Mouse (Mus musculus) left cerebral cortex, postnatal 36 days (tissue): ENCODE measurements around the gene Insc. TPM values are rescaled to one million over a fixed set of nuclear protein-coding genes. Genes with fewer than 3 reads are reported as not detected.

Experiments used
- DNase-seq, 2 experiments: peaks; one replicate each; pipeline ENCODE4 v3.0.0; 2021 to 2022; ENCODE audit warnings: low spot score in 2 of 2, mixed read lengths in 1 of 2
- intact Hi-C: fragments of 180-260 bp; cut with DNase I; formaldehyde crosslinking; loops from one replicate; pipeline ENCODE4 v1.15.1; 2025
- total RNA-seq, 2 experiments: library from RNA; stranded (reverse); gene quantifications; 2 replicates each; pipeline ENCODE4 v1.2.3; 2021

Insc gene
- total RNA-seq, 2 experiments from 2014 or later = 2.6 to 3.2 TPM

DNA sequence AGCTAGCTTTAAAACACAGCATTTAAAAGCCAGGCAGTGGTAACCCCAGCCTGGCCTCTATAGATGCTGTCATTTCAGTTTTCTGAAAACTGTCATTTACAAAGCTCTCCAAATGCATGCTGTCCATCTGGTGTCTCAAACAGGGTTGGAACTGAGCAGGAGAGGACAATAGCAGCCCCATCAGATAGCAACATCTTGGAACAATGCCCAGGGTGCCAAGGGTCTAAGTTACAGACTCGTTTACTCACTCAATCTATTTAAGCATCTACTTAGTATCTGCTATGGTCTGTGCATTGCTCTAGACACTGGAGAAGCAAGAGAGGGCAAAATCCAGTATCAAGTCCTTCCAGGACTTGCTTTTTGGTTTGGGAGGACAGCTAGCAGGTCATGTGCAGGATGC lies 10.7 kb downstream of the Insc start:
- DNase-seq = no peak
- intact Hi-C loops = no loop called here

DNA sequence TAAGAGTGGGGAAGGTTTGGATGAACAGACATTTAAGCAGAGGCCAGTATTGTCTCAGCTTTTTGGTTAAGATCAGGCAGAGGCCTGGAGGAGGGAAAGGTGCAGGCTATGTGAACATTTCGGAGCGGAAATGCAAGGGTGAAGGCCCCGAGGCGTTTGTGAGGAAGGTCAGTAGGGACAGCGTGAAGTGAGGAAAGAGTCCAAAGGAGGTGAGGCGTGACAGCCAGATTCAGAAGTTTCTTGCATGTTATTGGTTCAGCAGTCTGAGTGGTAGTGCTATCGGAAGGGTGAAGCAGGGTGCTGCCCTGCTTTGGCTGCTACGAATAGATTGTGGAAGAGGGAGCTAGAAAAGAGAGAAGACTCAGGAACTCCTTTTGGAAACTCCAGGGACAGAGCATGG lies 11.1 kb downstream of the Insc start:
- no peak for DNase-seq
- intact Hi-C loops = no loop called here

GRCm38 (mm10) chr7:114762660-114763059 lies 19.2 kb downstream of the Insc start:
- intact Hi-C loops = no loop called here
- DNase-seq = no peak

GRCm38 (mm10) chr7:114765273-114765672 lies 21.8 kb downstream of the Insc start:
- intact Hi-C loops = no loop called here

DNA sequence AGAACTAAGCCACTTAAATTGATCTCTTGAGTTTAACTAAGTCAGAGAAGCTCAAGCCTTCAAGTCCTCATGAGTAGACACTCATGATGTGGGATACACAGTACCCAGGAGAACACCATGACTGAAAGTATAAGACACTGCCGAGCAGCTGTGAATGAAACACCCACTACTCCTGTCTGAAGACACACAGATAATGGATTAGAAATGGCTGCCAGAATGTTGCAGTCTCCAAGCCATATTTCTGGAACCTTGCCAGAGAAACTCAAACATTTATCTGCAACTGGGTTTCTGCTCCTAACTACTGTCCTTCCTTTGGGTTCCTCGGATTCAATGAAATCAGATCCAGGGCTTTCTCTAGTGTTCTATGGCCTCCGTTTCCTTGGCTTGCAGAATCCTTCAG lies 23.0 kb downstream of the Insc start:
- DNase-seq = no peak
- intact Hi-C loops = no loop called here

More at GRCm38 (mm10) chr7:114765273-114765672, 21.8 kb downstream of the Insc start:
- DNase-seq = no peak

- DNase-seq = no peak
- intact Hi-C loops = no loop called here
Measured at GRCm38 (mm10) chr7:114768516-114768915, 25.0 kb downstream of the Insc start.

GRCm38 (mm10) chr7:114769041-114769440 lies 25.5 kb downstream of the Insc start:
- DNase-seq = no peak
- intact Hi-C loops = no loop called here

DNA sequence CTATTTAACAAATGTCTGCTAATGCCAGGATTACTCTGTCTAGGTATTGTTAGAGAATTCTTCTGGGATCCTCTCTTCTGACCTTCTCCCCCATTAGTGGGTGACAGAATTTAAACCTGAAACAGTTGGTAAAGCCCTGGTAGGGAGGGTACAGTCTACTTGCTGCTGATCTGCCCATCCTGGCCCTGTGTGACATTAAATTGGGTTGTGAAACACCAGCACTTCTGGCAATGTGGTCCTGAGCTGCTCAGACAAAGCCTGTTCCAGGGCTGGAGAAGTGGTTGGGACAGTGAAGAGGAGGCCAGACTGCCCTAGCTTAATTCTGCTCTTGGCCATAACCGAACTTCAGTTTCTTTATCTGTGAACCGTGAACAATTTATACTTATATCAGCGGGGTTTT lies 27.1 kb downstream of the Insc start:
- DNase-seq = no peak
- intact Hi-C loops = no loop called here

GRCm38 (mm10) chr7:114771801-114772200 lies 28.3 kb downstream of the Insc start:
- intact Hi-C loops = no loop called here
- DNase-seq = no peak

DNA sequence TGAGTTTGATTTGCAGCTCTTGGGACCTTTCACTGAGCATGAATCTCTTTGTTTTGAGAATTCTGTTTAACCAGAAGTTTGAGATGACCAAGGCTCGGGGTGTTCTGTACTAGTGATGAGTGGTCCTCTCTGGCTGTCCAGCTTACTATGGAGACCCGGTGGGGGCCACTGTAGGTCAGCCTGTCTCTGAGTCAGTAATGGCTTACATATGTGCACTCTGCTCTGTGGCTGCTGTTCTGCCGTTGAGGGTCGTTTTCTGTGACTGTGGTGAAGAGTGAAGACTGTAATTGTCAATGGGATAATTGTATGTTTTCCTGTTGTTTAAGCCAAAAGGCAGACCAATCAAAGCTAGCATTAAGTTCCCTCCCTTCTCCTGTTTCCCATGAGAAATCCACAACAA lies 30.3 kb downstream of the Insc start:
- intact Hi-C loops = no loop called here
- no peak for DNase-seq

DNA sequence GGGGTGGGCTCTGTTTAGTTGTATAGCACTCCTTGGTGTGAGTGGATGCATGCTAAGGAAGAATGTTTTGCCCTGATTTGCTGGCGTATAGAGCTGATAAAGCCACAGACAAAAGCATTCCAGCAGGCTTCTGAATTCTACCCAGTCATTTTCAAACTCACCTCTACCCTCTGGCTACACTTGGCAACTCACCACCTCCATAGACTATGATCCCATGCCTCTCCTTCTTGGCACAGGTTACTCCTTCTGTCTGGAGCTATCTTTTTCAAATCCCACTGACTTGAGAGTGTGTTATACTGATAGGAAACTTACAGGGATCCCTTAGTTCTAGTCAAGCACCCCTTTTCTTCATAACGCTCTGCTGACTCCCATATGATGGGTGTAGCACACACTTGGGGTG lies 32.4 kb downstream of the Insc start:
- no peak for DNase-seq
- intact Hi-C loops = no loop called here

- DNase-seq = no peak
- intact Hi-C loops = no loop called here
Measured at GRCm38 (mm10) chr7:114778156-114778770, 34.8 kb downstream of the Insc start.

DNA sequence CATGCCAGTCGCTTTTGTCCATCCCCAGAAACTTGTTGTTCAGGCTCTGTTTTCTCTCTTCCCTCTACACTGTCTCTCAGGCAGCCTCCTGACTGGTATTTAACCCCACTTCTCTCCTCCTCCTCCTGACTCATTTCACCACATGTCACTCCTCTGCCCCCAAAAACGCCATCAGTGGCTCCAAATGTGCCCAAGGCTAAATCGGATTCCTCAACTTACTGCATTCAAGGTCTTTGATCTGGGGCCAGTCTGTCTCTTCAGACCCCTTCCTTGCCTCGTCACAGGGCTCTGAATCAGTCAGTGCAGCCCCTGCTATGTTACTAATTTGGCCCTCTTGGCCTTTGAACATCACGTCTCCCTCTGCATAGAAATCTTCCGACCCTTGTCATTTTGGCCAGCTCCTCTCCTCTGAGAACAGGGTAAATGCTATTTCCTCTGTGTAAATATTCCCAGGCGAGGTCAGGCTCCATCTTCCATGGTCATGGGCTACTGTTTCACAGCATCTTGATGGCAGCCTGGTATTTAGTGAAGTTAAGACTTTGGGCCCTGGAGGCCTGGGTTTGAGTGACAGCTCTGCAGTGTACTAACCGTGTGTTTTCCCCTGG lies 35.7 kb downstream of the Insc start:
- no peak for DNase-seq
- intact Hi-C loops = no loop called here

- DNase-seq = no peak
- intact Hi-C loops = no loop called here
Measured at GRCm38 (mm10) chr7:114783291-114783690, 39.8 kb downstream of the Insc start.

DNA sequence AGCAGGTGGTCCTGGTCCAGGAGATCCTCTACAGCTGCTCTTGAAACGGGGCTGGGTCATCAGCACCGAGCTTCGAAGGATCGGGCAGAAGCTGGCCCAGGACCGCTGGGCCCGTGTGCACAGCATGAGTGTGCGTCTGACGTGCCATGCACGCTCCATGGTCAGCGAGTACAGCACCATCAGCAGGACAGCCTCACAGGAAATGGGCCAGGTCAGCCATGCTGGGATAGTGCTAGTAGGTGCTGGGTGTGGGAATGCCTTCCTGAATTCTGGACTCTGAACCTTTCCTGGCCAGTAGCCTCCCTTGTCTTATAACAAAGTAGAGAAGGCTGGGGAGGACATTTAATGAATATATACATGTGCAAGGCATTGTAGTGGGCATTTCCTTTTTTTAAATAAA lies 47.6 kb downstream of the Insc start:
- intact Hi-C loops = no loop called here
- no peak for DNase-seq

DNA sequence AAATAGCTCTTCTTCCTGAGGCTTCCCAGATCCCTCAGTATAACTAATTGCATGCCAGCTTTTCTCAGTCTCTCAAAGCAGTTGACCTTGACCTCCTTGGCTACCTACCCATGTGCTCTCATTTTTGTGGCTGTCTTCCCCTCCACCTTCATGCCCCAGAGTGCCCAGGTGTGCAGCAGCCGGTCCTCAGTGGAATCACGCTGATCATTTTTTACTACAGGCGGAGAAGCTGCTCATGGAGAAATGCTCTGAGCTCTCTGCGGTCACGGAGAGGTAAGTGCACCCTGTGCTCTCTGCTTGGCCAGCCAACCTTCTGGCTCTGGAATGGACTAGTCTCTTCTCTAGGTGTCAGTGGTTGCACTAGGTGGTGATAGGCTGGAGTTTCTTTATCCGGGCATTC lies 48.5 kb downstream of the Insc start:
- intact Hi-C loops = no loop called here

GRCm38 (mm10) chr7:114794400-114794799 lies 50.9 kb downstream of the Insc start:
- intact Hi-C loops = no loop called here
- DNase-seq = no peak

More for the DNA sequence above, 48.5 kb downstream of the Insc start:
- DNase-seq = no peak

DNA sequence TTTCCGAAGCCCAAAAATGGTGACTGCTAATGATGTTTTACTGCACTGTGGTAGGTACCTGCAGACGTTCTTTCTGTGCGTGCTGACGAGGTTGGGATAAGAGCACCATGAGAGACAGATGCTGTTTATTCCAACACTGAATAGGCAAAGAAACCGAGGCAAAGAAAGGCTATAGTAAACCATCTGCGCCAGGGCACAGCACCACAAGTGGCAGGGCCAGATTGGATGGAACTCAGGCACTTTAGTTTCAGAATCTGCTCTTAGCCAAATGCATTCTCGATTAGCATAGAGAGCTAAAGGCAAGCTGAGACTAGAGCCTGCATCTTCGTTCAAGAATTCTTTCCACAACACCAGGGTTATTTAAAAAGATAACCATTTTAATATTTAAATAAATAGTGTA lies 59.1 kb downstream of the Insc start:
- peak in 1 of 2 experiments; percentile 16 for DNase-seq
- intact Hi-C loops = no loop called here

GRCm38 (mm10) chr7:114805311-114805710 lies 61.8 kb downstream of the Insc start:
- DNase-seq = no peak
- intact Hi-C loops = no loop called here

DNA sequence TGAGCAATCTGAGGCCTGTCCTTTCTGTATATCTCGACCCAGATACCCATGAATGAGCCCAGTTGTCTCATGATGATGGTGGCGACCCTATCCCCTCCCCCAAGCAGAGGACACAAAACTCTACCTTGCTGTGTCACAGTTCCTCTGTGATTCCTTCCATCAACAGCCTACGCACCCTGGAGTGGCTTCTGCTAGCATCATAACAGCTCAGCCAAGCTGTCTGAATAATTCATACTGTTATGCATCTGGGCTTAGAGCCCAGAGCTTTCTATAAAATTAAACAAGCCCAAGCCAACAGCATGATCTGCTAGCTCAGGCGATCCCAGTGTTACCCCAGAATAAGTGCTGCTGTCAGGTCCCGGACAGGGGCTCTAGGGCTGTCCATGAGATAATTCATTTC lies 63.8 kb downstream of the Insc start:
- intact Hi-C loops = no loop called here
- DNase-seq = peak; percentile 57 to 59

- DNase-seq = no peak
- intact Hi-C loops = no loop called here
Measured at GRCm38 (mm10) chr7:114808341-114808740, 64.8 kb downstream of the Insc start.
